Mouse (Mus musculus) right cerebral cortex, postnatal 14 days (tissue): ENCODE results near the gene Vmn1r1.
"Not testable (repeated sequence)": the region's sequence is repeated elsewhere in the genome, so short reads cannot be mapped to it uniquely, and the experiment has no call there.

Source experiments
- DNase-seq: peaks from one replicate; pipeline ENCODE4 v3.0.0; 2022

Gene Vmn1r1

GRCm38 (mm10) chr1:182164386-182164785 lies at the start of gene Vmn1r1:
Gene Vmn1r1, minus strand, starts transcription at chr1:182164486.
- DNase-seq, result no peak

GRCm38 (mm10) chr1:182210322-182210721 lies 46.0 kb upstream of the Vmn1r1 start:
- no peak for DNase-seq

- DNase-seq, result no peak
These were observed 28.3 kb upstream of the Vmn1r1 start for GRCm38 (mm10) chr1:182192581-182192980.

- DNase-seq, result no peak
These were observed 27.7 kb upstream of the Vmn1r1 start for GRCm38 (mm10) chr1:182191816-182192545.

GRCm38 (mm10) chr1:182191181-182191580 lies 26.9 kb upstream of the Vmn1r1 start:
- DNase-seq, result no peak

GRCm38 (mm10) chr1:182189669-182190440 lies 25.6 kb upstream of the Vmn1r1 start:
- DNase-seq, result no peak

GRCm38 (mm10) chr1:182182449-182182848 lies 18.2 kb upstream of the Vmn1r1 start:
- not testable (repeated sequence) for DNase-seq

- no peak for DNase-seq
These were observed 17.4 kb upstream of the Vmn1r1 start for GRCm38 (mm10) chr1:182181456-182182305.

- DNase-seq, result not testable (repeated sequence)
These were observed 12.7 kb upstream of the Vmn1r1 start for GRCm38 (mm10) chr1:182176985-182177384.

- DNase-seq, result not testable (repeated sequence)
These were observed 5.9 kb upstream of the Vmn1r1 start for GRCm38 (mm10) chr1:182170206-182170605.

GRCm38 (mm10) chr1:182162951-182163350 lies 1.3 kb downstream of the Vmn1r1 start:
- no peak for DNase-seq

GRCm38 (mm10) chr1:182159575-182159974 lies 4.7 kb downstream of the Vmn1r1 start:
- DNase-seq, result no peak

- DNase-seq, result no peak
These were observed 6.6 kb downstream of the Vmn1r1 start for GRCm38 (mm10) chr1:182157734-182158133.

GRCm38 (mm10) chr1:182149966-182150365 lies 14.3 kb downstream of the Vmn1r1 start:
- DNase-seq, result no peak

GRCm38 (mm10) chr1:182148864-182149514 lies 15.3 kb downstream of the Vmn1r1 start:
- DNase-seq, result no peak

- DNase-seq, result no peak
These were observed 18.7 kb downstream of the Vmn1r1 start for GRCm38 (mm10) chr1:182145546-182145945.

GRCm38 (mm10) chr1:182143288-182143687 lies 21.0 kb downstream of the Vmn1r1 start:
- no peak for DNase-seq

GRCm38 (mm10) chr1:182142725-182143124 lies 21.6 kb downstream of the Vmn1r1 start:
- DNase-seq, result no peak

GRCm38 (mm10) chr1:182140370-182140769 lies 23.9 kb downstream of the Vmn1r1 start:
- DNase-seq, result peak; percentile 75

- no peak for DNase-seq
These were observed 24.3 kb downstream of the Vmn1r1 start for GRCm38 (mm10) chr1:182139937-182140336.

- DNase-seq, result no peak
These were observed 26.1 kb downstream of the Vmn1r1 start for GRCm38 (mm10) chr1:182138172-182138571.
